Mouse (Mus musculus): ENCODE results near the gene Ntsr2. TPM values are rescaled to one million over a fixed set of nuclear protein-coding genes. Genes with fewer than 3 reads are reported as not detected.

Ntsr2 gene
- 0.21 and 0.22 TPM in 2 replicates for polyA plus RNA-seq (2015; fragmentation: Nextera tagmentation; extraction: Ambion mirVana)

- Histone ChIP-seq H3K4me3 (replicated peaks) (peak within 1 kb of the TSS; percentile 34), H3K27ac (no peak within 1 kb of the TSS), H3K9me3 (no peaks in the 10 kb centered on the region), H3K9ac (replicated peaks) (peak within 1 kb of the TSS; percentile 29; the same call in 1 of the 2 replicates), H3K27me3 (peaks cover 45% of the 10 kb centered on the region), H3K36me3 (no peaks in the 10 kb centered on the region), H3K4me1 (replicated peaks) (peaks cover 8% of the 10 kb centered on the region), H3K4me2 (replicated peaks) (peak within 1 kb of the TSS; percentile 62)
- peak; percentile 91 for ATAC-seq
- 7% methylated on average over 57 of the region's 58 CpGs for WGBS
Observed at GRCm38 (mm10) chr12:16653332-16654093, at the start of gene Ntsr2. TSS of gene Ntsr2 (plus strand) at chr12:16653382.

GRCm38 (mm10) chr12:16605624-16606023 is 47.6 kb upstream of the Ntsr2 start:
- Histone ChIP-seq H3K27me3 (no peaks in the 10 kb centered on the region), H3K36me3 (no peaks in the 10 kb centered on the region), H3K9me3 (no peaks in the 10 kb centered on the region), H3K4me3 (replicated peaks) (no peak overlapping the region), H3K27ac (no peak overlapping the region), H3K4me2 (replicated peaks) (no peak overlapping the region), H3K9ac (replicated peaks) (no peak overlapping the region), H3K4me1 (replicated peaks) (no peaks in the 10 kb centered on the region)
- WGBS = 78% methylated on average over 5 of the region's 5 CpGs
- ATAC-seq = no peak

DNA sequence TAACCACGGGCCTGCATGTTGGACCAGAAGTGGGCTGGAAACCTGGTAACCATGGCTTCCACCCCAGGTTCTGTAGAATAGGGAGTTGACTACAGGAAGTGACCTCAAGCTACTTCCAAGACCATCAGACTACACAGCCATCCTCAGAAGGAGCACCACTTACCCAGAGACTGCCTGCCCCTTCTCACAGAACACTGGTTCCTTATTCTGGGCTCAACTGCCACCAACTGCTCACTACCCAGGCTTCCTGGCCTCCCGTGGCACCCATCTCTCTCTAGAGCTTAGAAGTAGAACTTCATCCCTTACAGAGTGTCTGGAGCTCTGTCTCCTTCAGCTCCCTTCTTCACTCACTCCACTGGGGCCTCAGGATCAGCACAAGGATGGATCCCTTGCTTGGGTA is 42.2 kb upstream of the Ntsr2 start, which contains the start of gene Lpin1:
TSS of gene Lpin1 (minus strand) at position 31 of the 400 bp plus-strand sequence.
- H3K9me3 ChIP-seq = no peaks in the 10 kb centered on the region
- no peak within 1 kb of the TSS for H3K4me3 ChIP-seq (replicated peaks)
- ATAC-seq = no peak
- H3K36me3 ChIP-seq = no peaks in the 10 kb centered on the region
- no peak within 1 kb of the TSS for H3K4me2 ChIP-seq (replicated peaks)
- no peak within 1 kb of the TSS for H3K27ac ChIP-seq
- no peaks in the 10 kb centered on the region for H3K27me3 ChIP-seq
- 86% methylated on average over 2 of the region's 2 CpGs for WGBS
- no peaks in the 10 kb centered on the region for H3K4me1 ChIP-seq (replicated peaks)
- H3K9ac ChIP-seq (replicated peaks) = no peak within 1 kb of the TSS

- ATAC-seq = no peak
- WGBS = 75% methylated on average over 3 of the region's 3 CpGs
- Histone ChIP-seq H3K27ac (no peak overlapping the region), H3K4me1 (replicated peaks) (peaks cover 15% of the 10 kb centered on the region), H3K36me3 (no peaks in the 10 kb centered on the region), H3K9me3 (no peaks in the 10 kb centered on the region), H3K4me3 (replicated peaks) (no peak overlapping the region), H3K9ac (replicated peaks) (no peak overlapping the region), H3K4me2 (replicated peaks) (no peak overlapping the region), H3K27me3 (no peaks in the 10 kb centered on the region)
Observed at GRCm38 (mm10) chr12:16614556-16614955, 38.6 kb upstream of the Ntsr2 start.

DNA sequence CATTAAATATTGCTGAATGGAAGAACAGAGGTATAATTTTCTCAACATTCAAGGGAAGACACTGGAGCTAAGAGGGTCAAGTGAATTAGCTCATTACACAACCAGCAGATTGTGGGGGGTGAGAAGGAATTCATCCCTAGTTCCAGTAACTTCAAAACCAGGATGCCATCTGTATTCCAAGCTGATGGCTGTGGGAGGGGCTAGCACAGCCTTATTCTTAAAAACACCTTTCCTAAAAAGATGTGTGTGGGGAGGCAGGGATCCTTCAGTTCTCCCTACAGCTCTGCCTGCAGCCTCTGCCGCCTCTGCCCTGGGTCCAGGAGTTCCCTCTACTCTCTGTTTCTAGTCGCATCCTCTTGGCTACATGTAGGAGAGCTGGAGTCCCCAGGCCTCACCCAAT is 37.4 kb upstream of the Ntsr2 start:
- Histone ChIP-seq H3K4me2 (replicated peaks) (no peak overlapping the region), H3K9ac (replicated peaks) (no peak overlapping the region), H3K4me3 (replicated peaks) (no peak overlapping the region), H3K9me3 (no peaks in the 10 kb centered on the region), H3K27me3 (no peaks in the 10 kb centered on the region), H3K36me3 (no peaks in the 10 kb centered on the region), H3K27ac (no peak overlapping the region), H3K4me1 (replicated peaks) (peaks cover 19% of the 10 kb centered on the region)
- no peak for ATAC-seq
- WGBS = 80% methylated on average over 2 of the region's 2 CpGs

GRCm38 (mm10) chr12:16618512-16619274 is 34.5 kb upstream of the Ntsr2 start:
- peak; percentile 90 for ATAC-seq
- no peaks in the 10 kb centered on the region for H3K27me3 ChIP-seq
- H3K4me1 ChIP-seq (replicated peaks) = peaks cover 19% of the 10 kb centered on the region
- no peak overlapping the region for H3K9ac ChIP-seq (replicated peaks)
- H3K27ac ChIP-seq = 0 out of 2 replicates have a peak overlapping the region, but pooled peaks have one; percentile 25
- no peak overlapping the region for H3K4me2 ChIP-seq (replicated peaks)
- 16% methylated on average over 12 of the region's 12 CpGs for WGBS
- no peaks in the 10 kb centered on the region for H3K9me3 ChIP-seq
- H3K4me3 ChIP-seq (replicated peaks) = no peak overlapping the region
- no peaks in the 10 kb centered on the region for H3K36me3 ChIP-seq

DNA sequence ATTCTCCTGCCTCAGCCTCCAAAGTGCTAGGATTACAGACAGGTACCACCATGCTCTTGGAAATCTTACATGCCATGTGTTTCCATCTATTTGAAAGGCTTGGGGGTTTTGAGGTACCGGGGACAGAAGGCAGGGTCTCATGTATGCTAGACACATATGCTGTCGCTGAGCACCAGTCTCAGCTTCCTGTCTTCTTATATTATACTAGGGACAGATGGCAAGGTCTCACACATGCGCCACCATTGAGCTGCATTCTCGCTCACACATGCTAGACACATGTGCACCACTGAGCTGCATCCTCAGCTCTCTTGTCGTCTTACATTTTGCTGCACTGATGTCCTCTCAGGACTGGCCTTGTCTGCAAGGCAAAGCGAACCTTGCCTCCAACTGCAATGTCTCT is 33.7 kb upstream of the Ntsr2 start:
- Histone ChIP-seq H3K4me2 (replicated peaks) (no peak overlapping the region), H3K4me1 (replicated peaks) (peaks cover 19% of the 10 kb centered on the region), H3K9ac (replicated peaks) (no peak overlapping the region), H3K27ac (no peak overlapping the region), H3K9me3 (no peaks in the 10 kb centered on the region), H3K27me3 (no peaks in the 10 kb centered on the region), H3K4me3 (replicated peaks) (no peak overlapping the region), H3K36me3 (no peaks in the 10 kb centered on the region)
- 85% methylated on average over 6 of the region's 6 CpGs for WGBS
- no peak; the same call in 1 of the 2 replicates for ATAC-seq

GRCm38 (mm10) chr12:16620230-16620629 is 33.0 kb upstream of the Ntsr2 start:
- Histone ChIP-seq H3K9ac (replicated peaks) (no peak overlapping the region), H3K4me3 (replicated peaks) (no peak overlapping the region), H3K4me1 (replicated peaks) (peaks cover 19% of the 10 kb centered on the region), H3K36me3 (no peaks in the 10 kb centered on the region), H3K9me3 (no peaks in the 10 kb centered on the region), H3K4me2 (replicated peaks) (no peak overlapping the region), H3K27me3 (no peaks in the 10 kb centered on the region), H3K27ac (no peak overlapping the region)
- ATAC-seq = no peak
- 90% methylated on average over 3 of the region's 3 CpGs for WGBS

- 76% methylated on average over 7 of the region's 7 CpGs for WGBS
- H3K4me3 ChIP-seq (replicated peaks) = no peak overlapping the region
- H3K9ac ChIP-seq (replicated peaks) = no peak overlapping the region
- no peaks in the 10 kb centered on the region for H3K36me3 ChIP-seq
- H3K4me2 ChIP-seq (replicated peaks) = no peak overlapping the region
- no peaks in the 10 kb centered on the region for H3K4me1 ChIP-seq (replicated peaks)
- no peaks in the 10 kb centered on the region for H3K27me3 ChIP-seq
- ATAC-seq = no peak
- no peaks in the 10 kb centered on the region for H3K9me3 ChIP-seq
- H3K27ac ChIP-seq = no peak overlapping the region
Observed at GRCm38 (mm10) chr12:16630152-16630865, 22.9 kb upstream of the Ntsr2 start.

GRCm38 (mm10) chr12:16630866-16631185 is 22.4 kb upstream of the Ntsr2 start:
- WGBS = 100% methylated on average over 1 of the region's 1 CpGs
- Histone ChIP-seq H3K9ac (replicated peaks) (no peak overlapping the region), H3K9me3 (no peaks in the 10 kb centered on the region), H3K27me3 (no peaks in the 10 kb centered on the region), H3K4me2 (replicated peaks) (no peak overlapping the region), H3K4me1 (replicated peaks) (no peaks in the 10 kb centered on the region), H3K36me3 (no peaks in the 10 kb centered on the region), H3K27ac (no peak overlapping the region), H3K4me3 (replicated peaks) (no peak overlapping the region)
- ATAC-seq = no peak

DNA sequence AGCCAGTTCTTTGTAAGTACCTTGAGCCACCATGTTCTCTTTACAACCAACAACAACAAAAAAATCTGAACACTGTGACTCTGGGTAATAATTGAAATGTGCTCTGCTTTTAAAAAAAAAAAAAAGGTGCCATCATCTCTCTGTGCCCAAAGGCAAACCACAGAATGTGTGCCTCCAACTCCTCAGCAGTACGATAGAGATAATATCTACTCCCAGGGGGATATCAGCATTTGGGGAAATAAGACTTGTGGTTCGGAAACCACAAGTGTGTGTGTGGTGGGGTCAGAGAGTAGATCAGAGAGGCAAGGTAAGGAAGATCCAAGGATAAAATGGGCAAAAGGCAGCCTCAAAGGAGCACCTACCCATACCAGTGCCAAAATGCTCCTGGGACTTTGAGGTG is 21.8 kb upstream of the Ntsr2 start:
- Histone ChIP-seq H3K4me1 (replicated peaks) (no peaks in the 10 kb centered on the region), H3K27me3 (no peaks in the 10 kb centered on the region), H3K4me3 (replicated peaks) (no peak overlapping the region), H3K36me3 (no peaks in the 10 kb centered on the region), H3K27ac (no peak overlapping the region), H3K4me2 (replicated peaks) (no peak overlapping the region), H3K9me3 (no peaks in the 10 kb centered on the region), H3K9ac (replicated peaks) (no peak overlapping the region)
- 92% methylated on average over 2 of the region's 2 CpGs for WGBS
- ATAC-seq = no peak

- Histone ChIP-seq H3K27ac (no peak overlapping the region), H3K9me3 (no peaks in the 10 kb centered on the region), H3K9ac (replicated peaks) (no peak overlapping the region), H3K36me3 (no peaks in the 10 kb centered on the region), H3K4me2 (replicated peaks) (no peak overlapping the region), H3K27me3 (no peaks in the 10 kb centered on the region), H3K4me1 (replicated peaks) (no peaks in the 10 kb centered on the region), H3K4me3 (replicated peaks) (no peak overlapping the region)
- WGBS = 91% methylated on average over 6 of the region's 6 CpGs
- 0 out of 2 replicates have a peak, but pooled peaks have one; percentile 4 for ATAC-seq
Observed at GRCm38 (mm10) chr12:16633235-16633634, 19.9 kb upstream of the Ntsr2 start.
